Mouse (Mus musculus) neural tube, embryonic 14.5 days (tissue): ENCODE results near the gene Xpot. TPM values are rescaled to one million over a fixed set of nuclear protein-coding genes. Genes with fewer than 3 reads are reported as not detected.
A peak's percentile ranks its signal among the peaks of the same experiment; 100 is the strongest.

Experiments used
- ATAC-seq: fragments of 200-750 bp; cut with Nextera tagmentation; 2 replicates; pipeline ENCODE4 v1.8.0; 2017; ENCODE audit warnings: low read depth, mild to moderate bottlenecking, moderate TSS enrichment, moderate library complexity
- H3K27ac ChIP-seq: fragments of 300-500 bp; sonication (generic); 2 replicates; pipeline ENCODE4 v1.5.1; 2014; ENCODE audit warnings: low read depth, mild to moderate bottlenecking, control low read depth, low read length, moderate library complexity, mixed read lengths
- H3K27me3 ChIP-seq: fragments of 300-500 bp; sonication (generic); 2 replicates; pipeline ENCODE4 v1.6.1; 2014; ENCODE audit warnings: low read length; ENCODE audit not compliant: control insufficient read depth, insufficient read depth
- H3K36me3 ChIP-seq: fragments of 300-500 bp; sonication (generic); 2 replicates; pipeline ENCODE4 v1.6.1; 2014; ENCODE audit warnings: low read length, mixed read lengths; ENCODE audit not compliant: control insufficient read depth, insufficient read depth
- H3K4me1 ChIP-seq: fragments of 300-500 bp; sonication (generic); 2 replicates; pipeline ENCODE4 v1.6.1; 2014; ENCODE audit warnings: low read length; ENCODE audit not compliant: control insufficient read depth, insufficient read depth
- H3K4me2 ChIP-seq: fragments of 300-500 bp; sonication (generic); 2 replicates; pipeline ENCODE4 v1.6.1; 2014; ENCODE audit warnings: mild to moderate bottlenecking, low read depth, low read length, control low read depth
- H3K4me3 ChIP-seq: fragments of 300-500 bp; sonication (generic); 2 replicates; pipeline ENCODE4 v1.5.1; 2014; ENCODE audit warnings: low read depth, low read length, control low read depth, mixed read lengths
- H3K9ac ChIP-seq: fragments of 300-500 bp; sonication (generic); replicated peaks from 2 replicates; pipeline ENCODE4 v1.6.1; 2014; ENCODE audit warnings: low read depth, mild to moderate bottlenecking, control low read depth, low read length, mixed read lengths
- H3K9me3 ChIP-seq: fragments of 300-500 bp; sonication (generic); 2 replicates; pipeline ENCODE4 v1.6.1; 2016; ENCODE audit warnings: low read length; ENCODE audit not compliant: control insufficient read depth
- WGBS: fragments of 180-500 bp; shearing (Covaris S2); extraction: QIAGEN DNeasy Blood & Tissue Kit; methylation state at CpG from one replicate; pipeline ENCODE4 v1.1.7; 2014; 5-methylcytosine and 5-hydroxymethylcytosine counted together
- polyA plus RNA-seq: library from polyadenylated mRNA; unstranded; fragments of >200 nt; fragmentation: Nextera tagmentation; extraction: Ambion mirVana; gene quantifications from 2 replicates; pipeline ENCODE4 v1.2.1, GENCODE M21; 2014

Gene Xpot
- polyA plus RNA-seq, 1 experiment from 2014 or later = 28.4 TPM

DNA sequence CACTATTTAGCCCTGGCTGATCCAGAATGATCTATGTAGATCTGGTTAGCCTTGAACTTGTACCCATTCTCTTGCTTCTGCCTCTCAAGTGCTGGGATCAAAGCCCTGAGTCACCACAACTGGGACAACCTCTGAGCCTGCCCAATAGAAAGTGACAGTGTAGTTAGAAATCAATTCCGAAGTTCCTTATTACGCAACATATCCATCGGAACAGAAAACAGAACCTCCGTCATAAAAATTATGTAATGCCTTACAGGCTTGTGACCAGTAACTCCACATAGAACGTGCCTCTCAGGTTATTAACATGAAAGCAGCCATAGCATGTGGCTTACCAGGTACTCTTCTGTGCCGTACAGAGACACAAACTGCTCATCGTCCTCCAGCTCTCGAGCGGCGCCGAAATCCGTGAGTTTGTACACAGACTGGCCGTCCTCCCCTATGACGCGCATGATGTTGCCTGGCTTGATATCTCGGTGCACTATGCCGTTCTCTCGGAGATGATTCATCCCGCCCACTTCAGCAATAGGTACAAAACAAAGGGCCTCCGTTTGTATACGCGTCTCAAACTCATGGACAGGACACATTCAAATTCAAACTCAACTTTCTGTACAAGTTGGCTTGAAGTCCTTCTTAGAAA, 54.5 kb downstream of the Xpot start:
- no peak for ATAC-seq
- Histone ChIP-seq H3K27me3 (no peaks in the 10 kb centered on the region), H3K4me1 (peaks cover 5% of the 10 kb centered on the region; the same call in 1 of the 2 replicates), H3K9me3 (no peaks in the 10 kb centered on the region), H3K27ac (no peak overlapping the region), H3K9ac (no peak overlapping the region), H3K4me2 (no peak overlapping the region), H3K36me3 (peaks cover 23% of the 10 kb centered on the region), H3K4me3 (no peak overlapping the region)
- 98% methylated on average over 22 of the region's 22 CpGs for WGBS

DNA sequence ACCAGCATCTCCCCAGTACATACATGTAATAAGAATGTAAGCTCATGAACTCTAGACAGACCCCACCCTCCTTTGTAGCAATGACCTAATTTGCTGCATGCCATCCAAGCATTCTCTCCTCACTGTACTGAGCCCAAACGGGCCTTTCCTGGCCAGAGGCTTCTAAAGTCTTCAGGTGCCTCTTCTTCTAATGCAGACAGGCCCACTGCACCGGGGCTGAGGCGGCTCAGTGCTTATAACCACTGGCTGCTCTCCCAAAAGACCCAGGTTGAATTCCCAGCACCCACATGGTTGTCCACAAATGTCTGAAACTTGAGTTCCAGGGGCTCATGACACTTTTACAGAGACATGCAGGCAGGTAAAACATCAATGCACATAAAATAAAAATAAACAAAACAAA, 55.1 kb downstream of the Xpot start:
- Histone ChIP-seq H3K4me1 (peaks cover 5% of the 10 kb centered on the region; the same call in 1 of the 2 replicates), H3K27me3 (no peaks in the 10 kb centered on the region), H3K4me2 (no peak overlapping the region), H3K36me3 (peaks cover 21% of the 10 kb centered on the region), H3K9ac (no peak overlapping the region), H3K9me3 (no peaks in the 10 kb centered on the region), H3K4me3 (no peak overlapping the region), H3K27ac (no peak overlapping the region)
- 92% methylated on average over 3 of the region's 3 CpGs for WGBS
- no peak for ATAC-seq

GRCm38 (mm10) chr10:121569796-121570195, 56.3 kb downstream of the Xpot start:
- peaks cover 5% of the 10 kb centered on the region; the same call in 1 of the 2 replicates for H3K4me1 ChIP-seq
- no peak overlapping the region for H3K27ac ChIP-seq
- no peak overlapping the region for H3K9ac ChIP-seq
- H3K27me3 ChIP-seq = no peaks in the 10 kb centered on the region
- no peaks in the 10 kb centered on the region for H3K9me3 ChIP-seq
- peaks cover 17% of the 10 kb centered on the region for H3K36me3 ChIP-seq
- no peak overlapping the region for H3K4me3 ChIP-seq
- 53% methylated on average over 6 of the region's 6 CpGs for WGBS
- H3K4me2 ChIP-seq = no peak overlapping the region
- no peak for ATAC-seq

GRCm38 (mm10) chr10:121569001-121569589, 57.0 kb downstream of the Xpot start:
- Histone ChIP-seq H3K4me1 (peaks cover 5% of the 10 kb centered on the region; the same call in 1 of the 2 replicates), H3K4me3 (no peak overlapping the region), H3K9me3 (no peaks in the 10 kb centered on the region), H3K27me3 (no peaks in the 10 kb centered on the region), H3K36me3 (peaks cover 20% of the 10 kb centered on the region), H3K27ac (peak overlapping the region; percentile 24; the same call in 1 of the 2 replicates), H3K9ac (no peak overlapping the region), H3K4me2 (peak overlapping the region; percentile 29; the same call in 1 of the 2 replicates)
- WGBS = 19% methylated on average over 23 of the region's 23 CpGs
- ATAC-seq = peak; percentile 74; the same call in 1 of the 2 replicates

DNA sequence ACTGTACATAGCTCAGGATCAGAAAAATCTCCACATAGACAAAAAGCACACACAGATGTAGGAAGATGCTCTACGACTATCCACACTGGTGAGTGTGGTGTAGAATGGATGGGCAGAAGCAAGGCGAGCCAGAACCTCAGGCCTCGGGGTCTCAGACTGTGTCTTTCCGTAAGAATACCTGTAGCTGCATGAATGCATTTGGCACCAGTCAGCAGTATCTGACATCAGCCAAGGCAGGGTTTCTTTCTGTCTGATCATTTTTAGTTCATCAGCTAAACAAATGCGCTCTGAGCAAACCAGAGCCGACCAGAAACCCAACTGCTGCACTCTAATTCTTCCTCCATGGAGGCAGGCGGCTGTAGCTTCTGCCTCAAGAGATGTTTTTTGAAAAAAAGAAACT, 57.6 kb downstream of the Xpot start:
- Histone ChIP-seq H3K9me3 (no peaks in the 10 kb centered on the region), H3K4me3 (no peak overlapping the region), H3K27ac (no peak overlapping the region), H3K27me3 (no peaks in the 10 kb centered on the region), H3K36me3 (peaks cover 20% of the 10 kb centered on the region), H3K4me2 (no peak overlapping the region; the same call in 1 of the 2 replicates), H3K4me1 (peaks cover 5% of the 10 kb centered on the region; the same call in 1 of the 2 replicates), H3K9ac (no peak overlapping the region)
- no peak for ATAC-seq
- WGBS = 86% methylated on average over 7 of the region's 7 CpGs

DNA sequence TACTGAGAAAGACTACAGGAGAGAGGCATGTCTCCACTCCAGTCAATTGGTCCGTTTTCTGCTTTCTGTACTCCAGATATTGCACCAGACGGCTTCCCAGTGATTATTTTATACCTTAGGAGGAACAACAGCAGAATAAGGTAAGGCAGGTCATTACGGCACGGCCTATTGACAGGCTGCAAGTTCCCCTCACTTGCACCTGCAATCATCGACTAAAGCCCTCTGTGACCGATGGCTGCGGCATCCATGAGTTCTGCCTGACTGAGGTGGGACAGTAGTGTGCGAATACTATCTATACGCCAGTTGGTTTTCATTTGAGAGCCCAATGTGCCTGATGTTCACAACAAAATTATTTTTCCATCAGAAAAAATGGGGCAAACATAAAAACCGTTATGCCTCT, 58.1 kb downstream of the Xpot start:
- H3K27ac ChIP-seq = no peak overlapping the region
- WGBS = 96% methylated on average over 10 of the region's 10 CpGs
- H3K36me3 ChIP-seq = peaks cover 23% of the 10 kb centered on the region
- H3K4me2 ChIP-seq = no peak overlapping the region
- peaks cover 5% of the 10 kb centered on the region; the same call in 1 of the 2 replicates for H3K4me1 ChIP-seq
- ATAC-seq = no peak
- H3K9ac ChIP-seq = no peak overlapping the region
- H3K4me3 ChIP-seq = no peak overlapping the region
- H3K27me3 ChIP-seq = no peaks in the 10 kb centered on the region
- no peaks in the 10 kb centered on the region for H3K9me3 ChIP-seq

- Histone ChIP-seq H3K36me3 (peaks cover 27% of the 10 kb centered on the region), H3K4me3 (no peak overlapping the region), H3K4me2 (no peak overlapping the region), H3K9ac (no peak overlapping the region), H3K27me3 (no peaks in the 10 kb centered on the region), H3K4me1 (no peaks in the 10 kb centered on the region; the same call in 1 of the 2 replicates), H3K27ac (no peak overlapping the region), H3K9me3 (no peaks in the 10 kb centered on the region)
- no peak for ATAC-seq
- 92% methylated on average over 8 of the region's 8 CpGs for WGBS
Observed at GRCm38 (mm10) chr10:121564447-121564846, 61.7 kb downstream of the Xpot start.

DNA sequence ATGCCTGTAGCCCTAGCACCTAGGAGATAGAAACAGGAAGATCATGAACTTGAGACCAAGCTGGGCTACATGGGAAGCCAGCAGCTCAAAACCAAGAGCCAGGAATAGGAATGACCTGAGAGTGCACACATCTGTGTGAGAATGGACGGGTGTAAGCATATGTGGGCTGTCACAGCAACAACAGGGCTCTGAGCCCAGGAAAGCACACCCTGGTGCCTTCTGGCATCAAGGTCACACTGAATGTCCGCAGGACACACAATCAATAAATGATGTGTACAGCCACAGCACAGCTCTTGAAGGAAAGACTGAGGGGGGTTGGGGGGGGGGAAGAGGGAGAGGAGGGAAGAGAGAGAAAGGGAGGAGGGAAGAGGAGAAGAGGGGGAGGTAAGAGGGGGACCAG, 67.9 kb downstream of the Xpot start:
- no peaks in the 10 kb centered on the region for H3K9me3 ChIP-seq
- no peak overlapping the region for H3K4me3 ChIP-seq
- no peak for ATAC-seq
- WGBS = 76% methylated on average over 2 of the region's 2 CpGs
- no peaks in the 10 kb centered on the region for H3K27me3 ChIP-seq
- H3K27ac ChIP-seq = no peak overlapping the region
- no peak overlapping the region for H3K9ac ChIP-seq
- H3K36me3 ChIP-seq = peaks cover 58% of the 10 kb centered on the region
- no peaks in the 10 kb centered on the region for H3K4me1 ChIP-seq
- no peak overlapping the region for H3K4me2 ChIP-seq

DNA sequence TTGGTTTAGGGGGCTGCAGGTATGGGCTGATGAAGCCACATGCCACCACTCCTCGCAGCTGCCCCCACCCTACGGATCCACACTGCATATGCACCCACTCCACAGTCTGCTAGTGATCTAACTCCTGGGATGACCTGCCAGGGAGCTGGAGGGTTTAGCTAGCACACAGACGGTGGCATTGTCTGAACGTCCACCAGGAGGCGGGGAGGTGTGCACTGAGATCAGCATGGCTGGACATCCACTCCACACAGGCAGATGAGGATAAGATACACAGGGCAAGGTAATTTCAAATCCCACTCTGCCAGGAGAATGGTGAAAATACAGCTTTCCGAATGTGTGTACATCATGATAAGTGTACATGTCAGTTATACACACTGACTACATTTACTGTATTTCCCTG, 69.9 kb downstream of the Xpot start:
- 77% methylated on average over 6 of the region's 6 CpGs for WGBS
- Histone ChIP-seq H3K4me1 (no peaks in the 10 kb centered on the region), H3K27me3 (no peaks in the 10 kb centered on the region), H3K9ac (no peak overlapping the region), H3K9me3 (no peaks in the 10 kb centered on the region), H3K27ac (no peak overlapping the region), H3K4me2 (no peak overlapping the region), H3K36me3 (peaks cover 53% of the 10 kb centered on the region), H3K4me3 (no peak overlapping the region)
- no peak for ATAC-seq
